Mouse (Mus musculus) embryonic facial prominence, embryonic 12.5 days (tissue): ENCODE measurements around the gene Kcnj6. TPM values are rescaled to one million over a fixed set of nuclear protein-coding genes. Genes with fewer than 3 reads are reported as not detected.

Source experiments
- ATAC-seq: fragments of 200-750 bp; cut with Nextera tagmentation; 2 replicates; pipeline ENCODE4 v1.8.0; 2017; ENCODE audit not compliant: insufficient number of reproducible peaks, insufficient read depth, low FRiP score, low TSS enrichment
- H3K27ac ChIP-seq: fragments of 300-500 bp; sonication (generic); 2 replicates; pipeline ENCODE4 v1.5.1; 2016; ENCODE audit warnings: mild to moderate bottlenecking
- H3K27me3 ChIP-seq: fragments of 300-500 bp; sonication (generic); 2 replicates; pipeline ENCODE4 v1.6.1; 2016; ENCODE audit warnings: mild to moderate bottlenecking, moderate library complexity
- H3K36me3 ChIP-seq: fragments of 300-500 bp; sonication (generic); 2 replicates; pipeline ENCODE4 v1.6.1; 2016; ENCODE audit warnings: mild to moderate bottlenecking
- H3K4me1 ChIP-seq: fragments of 300-500 bp; sonication (generic); 2 replicates; pipeline ENCODE4 v1.6.1; 2016
- H3K4me2 ChIP-seq: fragments of 300-500 bp; sonication (generic); replicated peaks from 2 replicates; pipeline ENCODE4 v1.6.1; 2016; ENCODE audit warnings: mild to moderate bottlenecking, moderate library complexity
- H3K4me3 ChIP-seq: fragments of 300-500 bp; sonication (generic); 2 replicates; pipeline ENCODE4 v1.5.1; 2016; ENCODE audit warnings: mild to moderate bottlenecking
- H3K9ac ChIP-seq: fragments of 300-500 bp; sonication (generic); 2 replicates; pipeline ENCODE4 v1.6.1; 2016; ENCODE audit warnings: mild to moderate bottlenecking, moderate library complexity
- H3K9me3 ChIP-seq: fragments of 300-500 bp; sonication (generic); 2 replicates; pipeline ENCODE4 v1.6.1; 2016; ENCODE audit warnings: mild to moderate bottlenecking, moderate library complexity
- WGBS: fragments of 180-500 bp; shearing (Covaris S2); methylation state at CpG from one replicate; pipeline ENCODE4 v1.1.7; 2016; 5-methylcytosine and 5-hydroxymethylcytosine counted together
- polyA plus RNA-seq: library from polyadenylated mRNA; unstranded; fragments of >200 nt; fragmentation: Nextera tagmentation; extraction: Ambion mirVana; gene quantifications from 2 replicates; pipeline ENCODE4 v1.2.1, GENCODE M21; 2016

Kcnj6 gene
- polyA plus RNA-seq, 1 experiment from 2014 or later = 0.10 TPM

DNA sequence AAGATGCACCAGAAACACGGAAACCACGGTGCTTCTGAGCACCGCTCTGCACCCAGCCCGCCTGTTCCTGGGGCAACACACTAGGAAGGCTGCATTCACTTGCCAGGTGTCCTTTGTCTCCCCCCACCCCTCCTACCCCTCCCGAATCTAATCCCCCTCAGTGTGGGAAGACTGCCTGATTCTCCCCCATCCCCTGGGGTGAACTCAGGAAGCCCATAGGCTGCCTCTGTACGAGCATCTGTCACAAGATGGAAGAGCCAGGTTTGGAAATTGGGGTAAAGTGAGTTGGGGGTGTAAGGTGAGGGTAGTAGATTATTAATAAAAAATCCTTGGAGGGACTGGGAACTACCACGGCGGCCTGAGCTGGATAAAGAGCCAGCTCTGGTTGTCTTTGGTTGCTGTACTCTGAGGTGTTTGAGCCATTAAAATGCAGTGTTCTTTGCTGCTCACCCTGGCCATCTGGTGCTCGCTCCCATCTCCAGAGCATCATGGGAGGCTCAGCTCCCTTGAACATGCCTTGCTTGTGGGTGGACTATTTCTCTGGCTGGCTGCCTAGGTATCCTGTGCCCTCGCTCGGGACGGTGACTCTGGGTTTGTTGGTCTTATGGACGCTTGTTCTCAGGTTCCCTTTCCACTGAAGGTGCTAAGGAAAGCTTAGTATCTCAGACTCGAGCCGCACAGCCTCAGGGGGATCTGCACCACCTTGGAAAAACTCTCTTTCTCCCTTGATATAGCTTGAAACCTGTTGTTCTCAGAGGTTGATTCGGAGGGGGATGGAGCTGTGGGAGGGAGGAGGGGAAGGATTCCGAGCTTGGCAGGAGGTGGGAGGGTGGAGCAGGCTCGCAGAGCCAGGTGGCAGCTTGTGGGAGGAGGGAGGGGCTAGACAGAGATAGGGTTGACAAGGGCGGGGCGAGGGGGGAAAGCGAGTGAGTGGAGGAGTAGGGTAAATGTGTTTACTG, 65.9 kb downstream of the Kcnj6 start:
- Histone ChIP-seq H3K4me2 (peak overlapping the region; percentile 37), H3K4me1 (peaks cover 7% of the 10 kb centered on the region; the same call in 1 of the 2 replicates), H3K9me3 (no peaks in the 10 kb centered on the region), H3K36me3 (no peaks in the 10 kb centered on the region), H3K9ac (no peak overlapping the region), H3K27me3 (0 out of 2 replicates have a peak, but pooled peaks cover 10% of the 10 kb centered on the region), H3K27ac (no peak overlapping the region), H3K4me3 (0 out of 2 replicates have a peak overlapping the region, but pooled peaks have one; percentile 5)
- no peak for ATAC-seq
- WGBS = 5% methylated on average over 21 of the region's 21 CpGs

DNA sequence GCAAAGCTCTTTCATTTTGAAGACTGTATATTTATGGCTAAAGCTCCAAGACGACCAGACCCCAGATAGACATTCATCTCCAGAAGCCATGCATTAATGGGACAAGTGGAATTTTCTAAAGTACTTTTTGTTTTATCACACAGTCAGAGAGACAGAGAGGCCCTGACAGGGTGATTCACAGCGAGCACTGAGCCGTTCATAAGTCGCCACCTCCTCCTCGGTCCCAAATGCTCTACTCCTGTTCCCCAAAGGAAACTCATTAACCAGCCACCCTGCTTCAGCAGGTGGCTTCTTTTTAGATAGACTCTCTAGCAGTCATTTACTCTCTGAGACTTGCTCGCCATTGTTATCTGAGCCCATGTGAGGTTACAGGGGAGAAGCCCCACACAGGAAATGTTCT, 72.1 kb downstream of the Kcnj6 start:
- no peak overlapping the region for H3K27ac ChIP-seq
- no peaks in the 10 kb centered on the region for H3K27me3 ChIP-seq
- 58% methylated on average over 6 of the region's 6 CpGs for WGBS
- H3K4me2 ChIP-seq = no peak overlapping the region
- H3K4me3 ChIP-seq = no peak overlapping the region
- H3K4me1 ChIP-seq = no peaks in the 10 kb centered on the region
- no peaks in the 10 kb centered on the region for H3K9me3 ChIP-seq
- H3K36me3 ChIP-seq = no peaks in the 10 kb centered on the region
- no peak overlapping the region for H3K9ac ChIP-seq
- ATAC-seq = no peak

DNA sequence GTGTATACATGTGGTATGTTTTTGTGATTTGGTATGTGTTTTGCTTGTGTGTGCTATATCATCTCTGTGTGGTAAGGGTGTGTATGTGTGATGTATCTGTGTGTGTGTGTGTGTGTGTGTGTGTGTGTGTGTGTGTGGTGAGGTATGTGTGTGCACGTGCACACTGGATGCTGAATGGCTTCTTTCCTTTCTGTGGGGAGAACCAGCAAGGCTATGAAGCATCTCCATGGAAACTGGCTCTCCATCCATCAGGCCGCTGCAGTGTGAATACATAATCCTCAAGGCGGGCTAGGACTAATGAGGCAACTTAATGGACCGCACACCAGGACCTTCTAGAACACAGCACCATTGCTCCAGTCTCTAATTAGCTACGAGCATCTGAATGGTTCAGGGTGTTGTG, 78.3 kb downstream of the Kcnj6 start:
- Histone ChIP-seq H3K4me2 (no peak overlapping the region), H3K27me3 (no peaks in the 10 kb centered on the region), H3K36me3 (no peaks in the 10 kb centered on the region), H3K4me1 (no peaks in the 10 kb centered on the region), H3K9ac (no peak overlapping the region), H3K27ac (no peak overlapping the region), H3K9me3 (no peaks in the 10 kb centered on the region), H3K4me3 (no peak overlapping the region)
- WGBS = 84% methylated on average over 5 of the region's 5 CpGs
- ATAC-seq = no peak

DNA sequence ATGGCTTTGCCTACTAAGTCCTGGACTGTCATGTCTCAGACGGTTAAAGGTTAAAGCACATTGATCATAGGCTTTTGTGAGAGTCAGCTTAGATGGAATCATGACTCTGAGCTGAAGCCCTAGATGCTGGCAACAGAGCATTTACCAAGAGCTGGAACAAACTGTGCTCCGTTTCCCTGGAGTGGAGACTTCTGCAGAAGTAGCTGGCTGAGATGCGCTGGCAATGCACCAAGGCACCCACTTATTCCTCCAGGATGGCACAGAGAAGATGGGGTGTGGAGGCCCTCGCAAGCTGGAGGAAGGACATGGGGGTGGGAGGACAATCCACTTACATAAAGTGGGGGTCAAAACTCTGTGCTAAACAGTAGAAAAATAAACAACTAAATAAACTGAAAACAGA, 91.5 kb downstream of the Kcnj6 start:
- Histone ChIP-seq H3K4me2 (no peak overlapping the region), H3K4me3 (no peak overlapping the region), H3K36me3 (no peaks in the 10 kb centered on the region), H3K9me3 (no peaks in the 10 kb centered on the region), H3K4me1 (no peaks in the 10 kb centered on the region), H3K9ac (no peak overlapping the region), H3K27ac (no peak overlapping the region), H3K27me3 (no peaks in the 10 kb centered on the region)
- ATAC-seq = no peak
- 87% methylated on average over 4 of the region's 4 CpGs for WGBS

DNA sequence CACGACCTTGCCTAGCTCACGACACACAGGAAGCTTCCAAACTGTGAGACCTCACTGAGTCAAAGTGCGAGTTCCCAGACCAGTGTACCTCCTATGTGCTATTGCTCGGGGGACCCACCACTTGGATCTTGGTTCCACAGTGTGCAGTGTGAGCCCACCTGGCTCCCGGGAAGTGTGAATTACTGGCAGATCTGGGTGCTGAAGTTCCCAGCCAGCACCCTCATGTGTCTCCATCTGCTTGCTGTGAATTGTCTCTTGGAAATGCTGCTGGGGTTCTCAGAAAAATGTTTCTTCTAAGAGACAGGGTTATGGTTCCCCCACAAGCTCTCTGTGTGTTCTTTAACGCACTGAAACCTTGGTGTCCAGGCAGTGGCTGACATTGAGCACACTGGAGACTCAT, 98.7 kb downstream of the Kcnj6 start:
- 85% methylated on average over 6 of the region's 6 CpGs for whole genome bisulfite sequencing

DNA sequence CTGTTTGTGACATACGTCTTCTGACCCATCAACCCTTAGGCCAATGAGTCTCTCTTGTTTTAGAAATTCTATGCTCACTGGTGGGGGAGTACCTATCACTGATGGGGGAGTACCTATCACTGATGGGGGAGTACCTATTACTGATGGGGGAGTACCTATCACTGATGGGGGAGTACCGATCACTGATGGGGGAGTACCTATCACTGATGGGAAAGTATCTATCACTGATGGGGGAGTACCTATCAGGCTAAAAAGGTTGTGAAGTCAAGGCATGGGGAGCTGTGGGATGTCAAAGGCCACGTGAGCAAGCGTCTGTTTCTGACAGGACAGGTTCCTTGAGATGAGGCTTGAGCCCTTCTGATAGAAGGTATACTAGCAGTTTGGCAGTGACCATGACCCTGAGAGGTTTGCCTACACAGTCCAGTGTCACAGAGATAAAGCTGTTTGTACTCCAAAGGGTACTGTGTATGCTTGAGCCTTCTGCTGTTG, 105.3 kb downstream of the Kcnj6 start:
- Histone ChIP-seq H3K9ac (no peak overlapping the region), H3K4me3 (no peak overlapping the region), H3K4me1 (no peaks in the 10 kb centered on the region), H3K9me3 (no peaks in the 10 kb centered on the region), H3K36me3 (no peaks in the 10 kb centered on the region), H3K27ac (no peak overlapping the region), H3K4me2 (no peak overlapping the region), H3K27me3 (no peaks in the 10 kb centered on the region)
- whole genome bisulfite sequencing = 91% methylated on average over 4 of the region's 4 CpGs
- no peak for ATAC-seq

More for the DNA sequence above, 98.7 kb downstream of the Kcnj6 start:
- Histone ChIP-seq H3K36me3 (no peaks in the 10 kb centered on the region), H3K4me3 (no peak overlapping the region), H3K27me3 (no peaks in the 10 kb centered on the region), H3K4me2 (no peak overlapping the region), H3K4me1 (no peaks in the 10 kb centered on the region), H3K27ac (no peak overlapping the region), H3K9me3 (no peaks in the 10 kb centered on the region), H3K9ac (no peak overlapping the region)
- ATAC-seq = no peak

DNA sequence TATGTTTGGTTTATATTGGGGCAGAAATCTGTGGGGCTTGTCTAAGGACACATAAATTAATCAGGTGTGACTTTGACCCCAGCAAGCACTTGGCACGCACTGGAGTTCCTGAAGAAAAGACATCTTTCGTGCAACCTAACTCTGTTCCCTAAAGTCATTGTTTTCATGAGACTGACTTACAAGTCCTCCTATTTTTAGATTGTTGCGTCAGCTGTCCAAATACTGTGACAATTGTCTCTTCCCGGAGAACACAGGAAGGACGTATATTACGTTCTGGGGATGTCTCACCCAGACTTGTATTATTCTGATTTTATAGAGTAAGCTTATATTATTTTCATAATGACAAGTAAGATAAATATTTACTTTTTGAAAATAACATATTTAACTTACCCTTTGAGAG, 106.9 kb downstream of the Kcnj6 start:
- Histone ChIP-seq H3K27me3 (no peaks in the 10 kb centered on the region), H3K4me1 (no peaks in the 10 kb centered on the region), H3K36me3 (no peaks in the 10 kb centered on the region)

DNA sequence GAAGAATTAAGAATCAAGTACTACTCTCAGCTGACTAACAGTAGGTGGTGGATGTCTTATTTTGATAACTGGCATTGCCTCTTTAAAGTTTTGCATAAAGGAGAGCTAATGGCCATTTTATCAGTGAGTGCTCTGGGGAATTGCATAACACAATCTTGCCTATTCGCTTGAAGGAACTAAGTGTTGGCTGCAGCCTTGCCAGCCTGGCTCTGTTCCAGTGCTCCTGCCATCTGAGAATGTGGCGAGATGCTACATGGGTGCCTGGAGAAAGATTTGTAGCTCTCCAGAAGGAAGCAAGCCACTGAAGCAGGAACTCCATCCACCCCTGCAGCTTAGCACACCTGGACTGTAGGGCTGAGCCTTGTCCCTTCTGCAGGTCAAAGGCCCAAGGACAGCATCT, 107.4 kb downstream of the Kcnj6 start:
- Histone ChIP-seq H3K27me3 (no peaks in the 10 kb centered on the region), H3K9me3 (no peaks in the 10 kb centered on the region), H3K4me1 (peaks cover 3% of the 10 kb centered on the region), H3K36me3 (no peaks in the 10 kb centered on the region), H3K27ac (no peak overlapping the region), H3K4me2 (no peak overlapping the region), H3K4me3 (no peak overlapping the region), H3K9ac (no peak overlapping the region)
- ATAC-seq = no peak
- WGBS = 97% methylated on average over 2 of the region's 2 CpGs

More for the DNA sequence above, 106.9 kb downstream of the Kcnj6 start:
- no peak for ATAC-seq
- Histone ChIP-seq H3K4me2 (no peak overlapping the region), H3K4me3 (no peak overlapping the region), H3K9me3 (no peaks in the 10 kb centered on the region), H3K27ac (no peak overlapping the region), H3K9ac (no peak overlapping the region)
- WGBS = 87% methylated on average over 6 of the region's 6 CpGs

DNA sequence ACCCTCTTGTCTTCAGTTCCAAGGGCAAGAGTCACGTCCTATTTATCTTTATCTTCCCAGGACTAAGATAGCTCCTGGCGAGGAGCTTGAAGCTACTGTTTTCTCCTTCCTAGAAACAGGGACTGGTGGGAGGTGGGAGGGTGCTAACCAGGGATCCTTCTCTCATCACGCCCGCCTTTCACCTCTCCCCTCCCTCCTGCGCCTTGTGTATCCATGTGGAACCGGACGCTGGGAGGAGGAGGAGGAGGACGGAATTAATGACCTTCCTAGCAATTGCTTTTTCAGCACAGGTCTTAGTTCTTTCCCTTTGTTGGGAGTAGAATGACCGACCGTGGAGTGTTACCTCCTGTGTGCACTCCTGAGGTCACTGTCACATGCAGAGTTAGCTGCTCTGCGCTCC, 108.9 kb downstream of the Kcnj6 start:
- H3K9me3 ChIP-seq = no peaks in the 10 kb centered on the region
- H3K4me2 ChIP-seq = no peak overlapping the region
- no peak overlapping the region for H3K27ac ChIP-seq
- no peaks in the 10 kb centered on the region for H3K36me3 ChIP-seq
- 85% methylated on average over 11 of the region's 11 CpGs for WGBS
- H3K27me3 ChIP-seq = no peaks in the 10 kb centered on the region
- H3K4me1 ChIP-seq = peaks cover 5% of the 10 kb centered on the region
- no peak overlapping the region for H3K9ac ChIP-seq
- ATAC-seq = no peak
- no peak overlapping the region for H3K4me3 ChIP-seq

DNA sequence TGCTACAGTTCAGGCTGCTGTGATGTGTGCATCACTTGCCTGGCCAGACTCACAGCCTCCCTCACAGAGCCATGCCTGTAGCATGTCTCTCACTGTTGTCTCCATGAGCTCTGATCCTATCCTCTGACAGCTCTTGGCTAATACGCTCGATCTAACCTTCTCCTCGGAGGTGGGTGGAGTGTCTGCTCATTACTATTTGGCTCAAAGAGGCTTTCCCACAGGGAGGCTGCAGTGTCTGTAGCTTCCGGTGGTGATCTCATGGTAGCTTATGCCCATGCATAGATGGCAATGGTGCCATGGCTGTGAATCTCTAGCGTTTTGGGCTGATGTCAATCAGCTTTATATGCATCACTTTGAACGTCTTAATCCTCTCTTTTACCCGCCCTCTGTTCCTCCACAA, 111.1 kb downstream of the Kcnj6 start:
- H3K4me2 ChIP-seq = no peak overlapping the region
- no peaks in the 10 kb centered on the region for H3K27me3 ChIP-seq
- WGBS = 79% methylated on average over 7 of the region's 7 CpGs
- no peak for ATAC-seq
- H3K4me1 ChIP-seq = peaks cover 5% of the 10 kb centered on the region
- no peak overlapping the region for H3K27ac ChIP-seq
- H3K9ac ChIP-seq = no peak overlapping the region
- no peaks in the 10 kb centered on the region for H3K36me3 ChIP-seq
- no peak overlapping the region for H3K4me3 ChIP-seq
- no peaks in the 10 kb centered on the region for H3K9me3 ChIP-seq

DNA sequence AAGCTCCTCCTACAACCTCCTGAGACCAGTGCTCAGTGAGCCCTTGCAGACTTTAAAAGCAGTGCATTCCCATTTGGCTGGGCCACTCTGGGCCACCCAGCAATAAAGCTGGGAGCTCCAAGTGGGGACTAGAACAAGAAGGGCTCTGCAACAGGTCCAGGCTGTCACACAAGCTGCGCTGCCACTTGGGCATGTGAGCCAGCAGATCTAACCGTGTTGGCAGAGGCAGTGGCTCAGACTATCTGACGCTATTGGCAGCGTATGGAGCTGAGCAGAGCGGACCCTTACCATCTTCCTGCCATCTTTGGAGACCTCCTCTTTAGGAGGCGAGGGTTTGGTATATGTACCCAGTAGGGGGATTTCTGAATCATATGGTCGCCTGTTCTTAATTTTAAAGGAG, 112.4 kb downstream of the Kcnj6 start:
- no peak for ATAC-seq
- Histone ChIP-seq H3K4me3 (no peak overlapping the region), H3K4me1 (peaks cover 5% of the 10 kb centered on the region), H3K27ac (no peak overlapping the region), H3K9me3 (no peaks in the 10 kb centered on the region), H3K27me3 (no peaks in the 10 kb centered on the region), H3K9ac (no peak overlapping the region), H3K4me2 (no peak overlapping the region), H3K36me3 (no peaks in the 10 kb centered on the region)
- WGBS = 60% methylated on average over 7 of the region's 7 CpGs

DNA sequence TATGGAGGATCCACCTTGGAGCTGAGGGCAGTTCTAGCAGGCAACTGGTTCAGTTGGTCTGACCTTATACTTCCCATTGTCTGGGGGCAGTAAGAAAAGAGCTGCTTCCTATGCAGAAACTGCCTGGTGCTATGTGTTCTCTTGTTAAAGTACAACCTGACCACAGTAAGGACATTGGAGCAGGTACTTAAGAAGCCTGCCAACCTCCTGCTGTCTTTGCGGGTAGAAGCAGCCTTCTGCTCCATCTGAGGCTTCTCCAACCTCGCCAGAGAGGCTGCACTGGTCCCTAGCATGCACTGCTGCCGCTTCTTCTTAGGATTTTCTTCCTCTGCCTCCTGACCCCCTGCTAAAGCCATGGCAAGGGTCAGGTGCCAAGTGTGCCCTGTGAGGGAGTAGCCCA, 113.6 kb downstream of the Kcnj6 start:
- Histone ChIP-seq H3K4me2 (no peak overlapping the region), H3K27me3 (no peaks in the 10 kb centered on the region), H3K27ac (no peak overlapping the region), H3K4me3 (no peak overlapping the region), H3K4me1 (peaks cover 5% of the 10 kb centered on the region), H3K9me3 (no peaks in the 10 kb centered on the region), H3K36me3 (no peaks in the 10 kb centered on the region), H3K9ac (no peak overlapping the region)
- ATAC-seq = no peak
- 77% methylated on average over 3 of the region's 3 CpGs for whole genome bisulfite sequencing
